Mouse (Mus musculus): ENCODE data around the gene Commd7. TPM values are rescaled to one million over a fixed set of nuclear protein-coding genes. Genes with fewer than 3 reads are reported as not detected.
A peak's percentile ranks its signal among the peaks of the same experiment; 100 is the strongest.

Gene Commd7
- polyA plus RNA-seq, 1 experiment from 2014 or later = 61.5 TPM

DNA sequence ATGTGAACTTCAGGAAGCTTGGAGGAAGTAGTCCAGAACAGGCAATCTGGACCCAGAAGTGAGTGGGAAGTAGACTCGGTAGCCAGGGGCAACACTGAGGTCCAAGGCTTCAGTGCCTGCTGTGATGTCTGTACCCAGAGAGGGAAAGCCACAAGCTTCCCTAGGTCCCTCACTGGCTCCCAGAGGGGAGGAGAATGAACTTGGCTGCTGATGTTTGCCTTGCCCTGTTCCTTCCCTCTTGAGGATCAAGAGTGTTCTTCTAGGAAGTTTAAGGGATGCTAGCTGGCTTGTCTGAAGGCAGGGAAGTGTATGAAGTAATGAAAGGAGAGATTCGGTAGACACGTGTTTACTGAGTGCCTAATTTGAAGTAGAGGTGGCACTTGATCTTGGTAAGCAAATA, 9.9 kb upstream of the Commd7 start:
- Histone ChIP-seq H3K27me3 (replicated peaks; ENCODE audit: control insufficient read depth, insufficient read depth, low read length) (no peaks in the 10 kb centered on the region), H3K9ac (ENCODE audit: low read depth, low read length) (no peak overlapping the region), H3K4me2 (ENCODE audit: low read depth, low read length) (no peak overlapping the region), H3K27ac (replicated peaks; ENCODE audit: low read depth, low read length) (no peak overlapping the region), H3K36me3 (ENCODE audit: control insufficient read depth, insufficient read depth, low read length) (no peaks in the 10 kb centered on the region), H3K4me1 (ENCODE audit: control insufficient read depth, insufficient read depth, low read length) (no peaks in the 10 kb centered on the region), H3K9me3 (ENCODE audit: control insufficient read depth, low read length) (no peaks in the 10 kb centered on the region), H3K4me3 (ENCODE audit: low read depth, low read length) (no peak overlapping the region)
- DNase-seq (ENCODE audit: low spot score) = no peak
- WGBS = 16% methylated on average over 3 of the region's 3 CpGs
- ATAC-seq (ENCODE audit: low read depth) = no peak

DNA sequence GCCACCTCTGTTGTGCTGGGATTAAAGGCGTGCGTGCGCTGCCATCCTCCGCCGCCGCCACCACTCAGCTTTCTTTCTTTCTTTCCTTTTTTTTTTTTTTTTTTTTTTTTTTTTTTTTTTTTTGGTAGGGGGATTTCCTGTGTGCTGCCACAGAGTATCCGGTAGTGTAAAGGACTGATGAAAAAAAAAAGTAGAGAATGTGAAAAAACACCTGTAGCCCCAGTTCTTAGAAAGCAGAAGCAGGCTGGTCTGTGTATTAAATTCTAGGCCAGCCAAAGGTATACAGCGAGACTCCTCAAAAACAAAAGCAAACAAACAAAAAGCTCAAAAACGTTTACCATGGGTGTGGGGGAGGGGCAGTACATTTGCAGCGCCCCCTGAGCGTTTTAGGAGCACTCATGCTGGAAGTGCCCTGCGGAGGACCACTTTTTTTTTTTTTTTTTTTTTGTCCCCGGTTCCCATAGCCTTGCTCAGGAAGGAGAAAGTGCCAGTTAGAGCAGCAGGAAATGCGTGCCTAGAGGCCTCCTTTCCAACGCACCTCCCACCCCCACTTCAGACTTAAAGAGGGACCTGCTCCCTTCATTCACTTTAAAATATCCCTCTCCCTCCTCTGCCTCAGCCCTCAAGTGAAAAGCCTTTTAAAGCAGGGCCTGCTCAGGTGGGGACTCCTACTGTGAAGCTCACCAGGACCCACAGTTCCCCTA, 6.5 kb upstream of the Commd7 start:
- Histone ChIP-seq H3K27me3 (replicated peaks; ENCODE audit: control insufficient read depth, insufficient read depth, low read length) (no peaks in the 10 kb centered on the region), H3K27ac (replicated peaks; ENCODE audit: low read depth, low read length) (no peak overlapping the region), H3K4me3 (ENCODE audit: low read depth, low read length) (no peak overlapping the region), H3K4me2 (ENCODE audit: low read depth, low read length) (no peak overlapping the region), H3K9ac (ENCODE audit: low read depth, low read length) (no peak overlapping the region), H3K9me3 (ENCODE audit: control insufficient read depth, low read length) (no peaks in the 10 kb centered on the region), H3K36me3 (ENCODE audit: control insufficient read depth, insufficient read depth, low read length) (no peaks in the 10 kb centered on the region), H3K4me1 (ENCODE audit: control insufficient read depth, insufficient read depth, low read length) (no peaks in the 10 kb centered on the region)
- ATAC-seq (ENCODE audit: low read depth) (no peak), DNase-seq (ENCODE audit: low spot score) (no peak)
- WGBS = 21% methylated on average over 15 of the region's 15 CpGs

DNA sequence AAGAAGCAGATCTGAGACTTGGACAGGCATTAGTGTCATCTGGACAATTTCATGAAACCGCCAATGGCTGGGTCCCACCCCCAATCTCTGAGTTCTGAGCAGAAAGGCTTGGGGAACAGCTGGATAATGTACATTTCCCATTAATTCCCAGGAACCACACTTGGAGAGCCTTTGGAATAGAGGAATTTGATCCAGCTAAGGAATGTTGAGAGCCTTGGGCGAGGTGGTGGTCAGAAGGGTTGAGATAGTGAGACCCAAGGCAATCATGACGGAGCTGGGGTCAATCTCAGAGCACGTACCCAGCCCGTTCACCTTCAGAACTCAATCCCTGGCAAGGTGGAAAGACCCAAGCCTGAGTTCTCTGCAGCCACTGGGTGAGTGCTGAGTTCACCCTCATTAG, 678 bp upstream of the Commd7 start:
- Histone ChIP-seq H3K27ac (replicated peaks; ENCODE audit: low read depth, low read length) (no peak overlapping the region), H3K4me2 (ENCODE audit: low read depth, low read length) (peak overlapping the region; percentile 77; the same call in 1 of the 2 replicates), H3K9ac (ENCODE audit: low read depth, low read length) (peak overlapping the region; percentile 83), H3K9me3 (ENCODE audit: control insufficient read depth, low read length) (no peaks in the 10 kb centered on the region), H3K4me3 (ENCODE audit: low read depth, low read length) (no peak overlapping the region), H3K27me3 (replicated peaks; ENCODE audit: control insufficient read depth, insufficient read depth, low read length) (no peaks in the 10 kb centered on the region), H3K36me3 (ENCODE audit: control insufficient read depth, insufficient read depth, low read length) (0 out of 2 replicates have a peak, but pooled peaks cover 7% of the 10 kb centered on the region), H3K4me1 (ENCODE audit: control insufficient read depth, insufficient read depth, low read length) (peaks cover 6% of the 10 kb centered on the region; the same call in 1 of the 2 replicates)
- DNase-seq (ENCODE audit: low spot score) (no peak), ATAC-seq (ENCODE audit: low read depth) (no peak)
- 93% methylated on average over 5 of the region's 5 CpGs for WGBS

DNA sequence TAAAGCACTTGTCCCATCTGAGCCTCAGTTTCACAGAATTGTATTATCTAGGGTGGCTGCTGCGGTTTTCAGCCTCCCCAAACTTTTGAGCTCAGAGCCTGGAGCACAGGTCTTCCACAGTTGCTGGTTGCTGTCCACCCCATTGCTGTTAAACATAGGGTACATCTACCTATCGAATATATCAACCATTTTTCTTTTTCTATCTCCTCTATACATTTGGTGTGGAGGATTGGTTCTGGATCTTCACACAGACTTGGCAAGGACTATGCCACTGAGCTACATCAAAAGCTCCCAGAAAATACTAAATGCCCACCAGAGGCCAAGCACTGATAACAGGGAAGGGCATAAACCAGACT, 268 bp upstream of the Commd7 start:
- Histone ChIP-seq H3K9me3 (ENCODE audit: control insufficient read depth, low read length) (no peaks in the 10 kb centered on the region), H3K36me3 (ENCODE audit: control insufficient read depth, insufficient read depth, low read length) (peaks cover 10% of the 10 kb centered on the region), H3K9ac (ENCODE audit: low read depth, low read length) (peak overlapping the region; percentile 83), H3K4me2 (ENCODE audit: low read depth, low read length) (peak overlapping the region; percentile 77), H3K4me1 (ENCODE audit: control insufficient read depth, insufficient read depth, low read length) (peaks cover 6% of the 10 kb centered on the region; the same call in 1 of the 2 replicates), H3K27ac (replicated peaks; ENCODE audit: low read depth, low read length) (peak overlapping the region; percentile 85), H3K4me3 (ENCODE audit: low read depth, low read length) (peak overlapping the region; percentile 67), H3K27me3 (replicated peaks; ENCODE audit: control insufficient read depth, insufficient read depth, low read length) (no peaks in the 10 kb centered on the region)
- ATAC-seq (ENCODE audit: low read depth) (0 out of 2 replicates have a peak, but pooled peaks have one; percentile 34), DNase-seq (ENCODE audit: low spot score) (no peak)
- 34% methylated on average over 2 of the region's 2 CpGs for WGBS

DNA sequence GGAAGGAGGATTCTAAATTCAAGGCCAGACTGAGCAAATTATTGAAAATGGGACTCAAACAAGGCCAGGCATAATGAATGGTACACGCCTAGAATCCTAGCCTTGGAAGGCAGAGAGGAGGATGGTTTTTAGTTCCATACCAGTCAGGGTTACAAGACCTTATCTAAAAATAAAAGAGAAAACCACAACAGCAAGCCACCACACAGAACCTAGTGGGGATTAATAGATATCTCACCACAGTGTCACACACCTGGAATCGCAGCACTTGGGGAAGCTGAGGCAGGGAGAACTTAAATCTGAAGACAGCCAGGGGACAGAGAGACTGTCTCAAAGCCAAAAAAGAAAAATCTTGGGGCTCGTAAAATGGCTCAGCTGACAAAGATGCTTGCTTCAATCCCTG, 1.6 kb downstream of the Commd7 start:
- Histone ChIP-seq H3K4me1 (ENCODE audit: control insufficient read depth, insufficient read depth, low read length) (peaks cover 6% of the 10 kb centered on the region; the same call in 1 of the 2 replicates), H3K36me3 (ENCODE audit: control insufficient read depth, insufficient read depth, low read length) (peaks cover 29% of the 10 kb centered on the region), H3K27ac (replicated peaks; ENCODE audit: low read depth, low read length) (no peak overlapping the region), H3K9me3 (ENCODE audit: control insufficient read depth, low read length) (no peaks in the 10 kb centered on the region), H3K9ac (ENCODE audit: low read depth, low read length) (0 out of 2 replicates have a peak overlapping the region, but pooled peaks have one; percentile 83), H3K4me3 (ENCODE audit: low read depth, low read length) (no peak overlapping the region), H3K4me2 (ENCODE audit: low read depth, low read length) (no peak overlapping the region), H3K27me3 (replicated peaks; ENCODE audit: control insufficient read depth, insufficient read depth, low read length) (no peaks in the 10 kb centered on the region)
- WGBS = 82% methylated on average over 3 of the region's 3 CpGs
- ATAC-seq (ENCODE audit: low read depth) (no peak), DNase-seq (ENCODE audit: low spot score) (no peak)

DNA sequence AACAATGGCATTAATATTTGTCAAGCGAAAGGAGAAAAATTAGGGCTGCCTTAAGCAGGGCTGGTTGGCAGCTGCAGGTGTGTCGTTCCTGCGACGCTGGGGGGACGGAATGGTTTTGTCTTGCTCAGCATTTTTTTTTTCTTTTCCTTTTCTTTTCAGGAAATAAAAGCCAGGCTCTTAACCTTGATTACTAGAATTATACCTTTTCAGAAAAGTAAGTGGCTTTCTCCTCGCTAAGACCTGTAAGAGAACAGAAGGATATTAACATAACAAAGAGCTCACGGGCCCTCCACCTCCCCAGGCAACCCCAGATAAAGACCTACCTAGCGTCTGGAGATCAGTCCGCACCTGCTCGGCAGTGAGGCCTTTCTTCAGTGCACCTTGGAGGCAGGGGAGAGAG, 10.1 kb downstream of the Commd7 start:
- DNase-seq (ENCODE audit: low spot score) (no peak), ATAC-seq (ENCODE audit: low read depth) (peak; percentile 56; the same call in 1 of the 2 replicates)
- Histone ChIP-seq H3K36me3 (ENCODE audit: control insufficient read depth, insufficient read depth, low read length) (peaks cover 97% of the 10 kb centered on the region), H3K9me3 (ENCODE audit: control insufficient read depth, low read length) (no peaks in the 10 kb centered on the region), H3K4me3 (ENCODE audit: low read depth, low read length) (no peak overlapping the region), H3K4me1 (ENCODE audit: control insufficient read depth, insufficient read depth, low read length) (no peaks in the 10 kb centered on the region), H3K4me2 (ENCODE audit: low read depth, low read length) (no peak overlapping the region), H3K27me3 (replicated peaks; ENCODE audit: control insufficient read depth, insufficient read depth, low read length) (no peaks in the 10 kb centered on the region), H3K9ac (ENCODE audit: low read depth, low read length) (no peak overlapping the region), H3K27ac (replicated peaks; ENCODE audit: low read depth, low read length) (no peak overlapping the region)
- 62% methylated on average over 10 of the region's 10 CpGs for WGBS

DNA sequence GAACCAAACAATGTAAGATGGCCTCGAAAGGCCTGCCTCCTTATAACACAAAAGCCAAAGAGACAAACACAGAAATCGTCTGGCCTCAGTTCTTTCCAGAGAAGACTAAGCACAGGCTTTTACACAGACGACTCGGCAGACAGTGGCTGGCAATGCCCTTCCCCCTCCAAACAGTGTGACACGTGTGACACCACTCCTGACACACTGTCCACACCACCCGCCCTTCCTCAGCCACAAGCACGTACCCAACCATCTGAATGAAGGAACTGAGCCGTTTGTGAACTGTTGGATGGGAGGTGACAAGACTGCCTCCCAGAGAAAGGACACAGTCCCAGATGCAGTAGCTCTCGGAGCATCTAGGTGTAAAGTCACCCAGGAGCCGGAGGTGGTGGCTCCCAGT, 13.7 kb downstream of the Commd7 start:
- no peak overlapping the region for H3K4me3 ChIP-seq (ENCODE audit: low read depth, low read length)
- ATAC-seq (ENCODE audit: low read depth) (no peak), DNase-seq (ENCODE audit: low spot score) (no peak)
- no peak overlapping the region for H3K9ac ChIP-seq (ENCODE audit: low read depth, low read length)
- no peaks in the 10 kb centered on the region for H3K4me1 ChIP-seq (ENCODE audit: control insufficient read depth, insufficient read depth, low read length)
- no peak overlapping the region for H3K4me2 ChIP-seq (ENCODE audit: low read depth, low read length)
- peaks cover 67% of the 10 kb centered on the region for H3K36me3 ChIP-seq (ENCODE audit: control insufficient read depth, insufficient read depth, low read length)
- 82% methylated on average over 10 of the region's 10 CpGs for WGBS
- H3K27ac ChIP-seq (replicated peaks; ENCODE audit: low read depth, low read length) = no peak overlapping the region
- H3K27me3 ChIP-seq (replicated peaks; ENCODE audit: control insufficient read depth, insufficient read depth, low read length) = no peaks in the 10 kb centered on the region
- no peaks in the 10 kb centered on the region for H3K9me3 ChIP-seq (ENCODE audit: control insufficient read depth, low read length)

DNA sequence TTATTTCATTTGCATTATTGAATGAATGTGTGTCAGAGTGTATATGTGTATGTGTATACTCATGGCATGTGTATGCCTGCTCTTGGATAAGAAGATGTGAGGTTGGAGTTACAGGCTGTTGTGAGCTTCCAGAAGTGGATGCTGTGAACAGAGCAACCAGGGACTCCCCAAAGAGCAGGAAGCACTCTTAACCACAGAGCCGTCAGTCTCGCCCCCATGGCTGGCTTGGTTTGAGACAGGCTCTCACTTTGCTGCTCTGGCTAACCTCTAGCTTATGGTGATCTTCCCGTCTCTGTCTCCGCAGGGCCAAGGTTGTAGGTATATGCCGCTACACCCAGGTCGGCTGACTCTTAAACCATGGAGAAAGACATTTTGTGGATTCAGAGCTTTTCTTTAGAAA, 14.1 kb downstream of the Commd7 start:
- Histone ChIP-seq H3K9me3 (ENCODE audit: control insufficient read depth, low read length) (no peaks in the 10 kb centered on the region), H3K4me2 (ENCODE audit: low read depth, low read length) (no peak overlapping the region), H3K27me3 (replicated peaks; ENCODE audit: control insufficient read depth, insufficient read depth, low read length) (no peaks in the 10 kb centered on the region), H3K4me1 (ENCODE audit: control insufficient read depth, insufficient read depth, low read length) (no peaks in the 10 kb centered on the region), H3K9ac (ENCODE audit: low read depth, low read length) (no peak overlapping the region), H3K27ac (replicated peaks; ENCODE audit: low read depth, low read length) (no peak overlapping the region), H3K4me3 (ENCODE audit: low read depth, low read length) (no peak overlapping the region), H3K36me3 (ENCODE audit: control insufficient read depth, insufficient read depth, low read length) (peaks cover 63% of the 10 kb centered on the region)
- ATAC-seq (ENCODE audit: low read depth) (no peak), DNase-seq (ENCODE audit: low spot score) (no peak)
- whole genome bisulfite sequencing = 89% methylated on average over 6 of the region's 6 CpGs

DNA sequence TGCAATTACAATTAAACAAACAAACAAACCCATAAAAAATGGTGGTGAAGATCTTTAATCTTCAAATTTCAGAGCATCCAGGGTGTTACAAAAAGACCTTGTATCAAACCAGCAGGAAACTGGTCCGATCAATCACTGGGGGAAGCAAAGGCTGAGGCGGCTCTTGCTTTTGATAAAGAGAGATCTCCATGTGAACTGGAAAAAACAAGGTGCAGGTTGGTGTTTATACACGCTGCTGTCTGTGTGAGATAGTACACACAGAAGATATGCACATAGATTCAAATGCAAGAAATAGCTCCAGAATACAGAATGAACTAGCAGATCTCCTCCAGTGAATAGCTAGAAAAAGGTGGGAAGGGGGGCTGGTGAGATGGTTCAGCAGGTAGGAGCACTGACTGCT, 15.7 kb downstream of the Commd7 start:
- no peak for DNase-seq (ENCODE audit: low spot score)
- Histone ChIP-seq H3K36me3 (ENCODE audit: control insufficient read depth, insufficient read depth, low read length) (peaks cover 48% of the 10 kb centered on the region), H3K4me3 (ENCODE audit: low read depth, low read length) (no peak overlapping the region), H3K27me3 (replicated peaks; ENCODE audit: control insufficient read depth, insufficient read depth, low read length) (no peaks in the 10 kb centered on the region), H3K4me2 (ENCODE audit: low read depth, low read length) (no peak overlapping the region), H3K9ac (ENCODE audit: low read depth, low read length) (no peak overlapping the region), H3K27ac (replicated peaks; ENCODE audit: low read depth, low read length) (no peak overlapping the region), H3K4me1 (ENCODE audit: control insufficient read depth, insufficient read depth, low read length) (peaks cover 5% of the 10 kb centered on the region; the same call in 1 of the 2 replicates), H3K9me3 (ENCODE audit: control insufficient read depth, low read length) (no peaks in the 10 kb centered on the region)
- 89% methylated on average over 3 of the region's 3 CpGs for WGBS
- no peak for ATAC-seq (ENCODE audit: low read depth)
